Mouse (Mus musculus) right cerebral cortex, postnatal 25 days (tissue): Measurements from ENCODE around the gene Slc47a1.
"Not testable (repeated sequence)": the region's sequence is repeated elsewhere in the genome, so short reads cannot be mapped to it uniquely, and the experiment has no call there.

Experiments used
- DNase-seq: peaks from one replicate; pipeline ENCODE4 v3.0.0; 2022

Slc47a1 gene

GRCm38 (mm10) chr11:61310321-61310720 is 67.8 kb downstream of the Slc47a1 start:
- no peak for DNase-seq

- no peak for DNase-seq
Measured at GRCm38 (mm10) chr11:61309831-61310230, 68.3 kb downstream of the Slc47a1 start.

- DNase-seq: no peak
Measured at GRCm38 (mm10) chr11:61307795-61308194, 70.3 kb downstream of the Slc47a1 start.

- no peak for DNase-seq
Measured at GRCm38 (mm10) chr11:61305377-61305776, 72.8 kb downstream of the Slc47a1 start.

GRCm38 (mm10) chr11:61304535-61304934 is 73.6 kb downstream of the Slc47a1 start:
- not testable (repeated sequence) for DNase-seq

GRCm38 (mm10) chr11:61300716-61301392 is 77.3 kb downstream of the Slc47a1 start:
- no peak for DNase-seq

GRCm38 (mm10) chr11:61300205-61300604 is 77.9 kb downstream of the Slc47a1 start:
- no peak for DNase-seq

- no peak for DNase-seq
Measured at GRCm38 (mm10) chr11:61297901-61298300, 80.2 kb downstream of the Slc47a1 start.

GRCm38 (mm10) chr11:61297326-61297725 is 80.8 kb downstream of the Slc47a1 start:
- no peak for DNase-seq

GRCm38 (mm10) chr11:61296556-61296955 is 81.6 kb downstream of the Slc47a1 start:
- no peak for DNase-seq

GRCm38 (mm10) chr11:61295556-61295955 is 82.6 kb downstream of the Slc47a1 start:
- no peak for DNase-seq

GRCm38 (mm10) chr11:61294431-61294830 is 83.7 kb downstream of the Slc47a1 start:
- no peak for DNase-seq
